Mouse (Mus musculus) left cerebral cortex, postnatal 14 days (tissue): ENCODE measurements around the gene Crip2. TPM values are rescaled to one million over a fixed set of nuclear protein-coding genes. Genes with fewer than 3 reads are reported as not detected.
A peak's percentile ranks its signal among the peaks of the same experiment; 100 is the strongest.

Source experiments
- DNase-seq, 2 experiments: peaks; one replicate each; pipeline ENCODE4 v3.0.0; 2021 to 2022; ENCODE audit warnings: low spot score in 2 of 2, mixed read lengths in 1 of 2
- intact Hi-C: fragments of 180-260 bp; cut with DNase I; formaldehyde crosslinking; loops from one replicate; pipeline ENCODE4 v1.15.1; 2025
- total RNA-seq, 2 experiments: library from RNA; stranded (reverse); gene quantifications; 2 replicates each; pipeline ENCODE4 v1.2.3; 2021

The Crip2 gene
- total RNA-seq, 2 experiments from 2014 or later: 199 to 200 TPM

DNA sequence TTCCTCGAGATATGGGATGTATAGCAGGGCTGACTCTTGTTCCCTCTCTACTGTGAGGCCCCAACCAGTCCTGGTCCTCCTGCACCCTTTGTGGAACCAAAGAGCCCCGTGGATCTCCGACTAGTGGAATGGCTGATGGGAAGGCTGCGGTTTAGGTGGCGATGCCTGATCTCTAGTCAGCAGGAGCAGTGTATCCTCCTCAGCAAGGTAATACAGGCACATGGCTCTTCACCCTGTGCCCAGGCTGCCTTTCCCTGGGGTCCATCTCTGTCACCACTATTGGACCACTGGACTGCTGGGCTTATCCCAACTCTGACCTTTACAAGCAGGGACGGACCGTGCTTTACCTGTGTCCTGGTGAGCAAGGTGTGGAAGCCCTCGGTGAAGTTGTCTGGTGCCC is 17.5 kb downstream of the Crip2 start:
- no peak for DNase-seq
- intact Hi-C loops: no loop called here

DNA sequence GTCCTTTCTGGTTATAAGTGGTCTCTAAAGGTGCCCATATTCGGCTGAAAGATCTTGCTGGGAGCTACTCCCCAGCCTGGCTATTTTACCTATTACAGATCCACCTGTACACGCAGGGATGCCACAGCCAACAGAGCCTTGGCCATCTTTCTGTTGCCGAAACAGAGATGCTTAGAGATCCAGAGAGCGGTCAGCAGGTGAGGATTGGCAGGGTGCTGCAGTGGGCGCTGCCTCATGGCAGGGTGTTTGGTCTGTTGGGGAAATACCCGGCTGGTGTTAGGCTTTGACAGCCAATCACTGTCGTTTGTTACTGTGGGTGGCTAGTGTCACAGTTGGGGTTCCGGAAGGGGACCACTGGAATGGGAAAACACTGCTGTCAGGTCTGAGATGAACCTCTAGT is 17.9 kb downstream of the Crip2 start:
- no peak for DNase-seq
- intact Hi-C loops: no loop called here

DNA sequence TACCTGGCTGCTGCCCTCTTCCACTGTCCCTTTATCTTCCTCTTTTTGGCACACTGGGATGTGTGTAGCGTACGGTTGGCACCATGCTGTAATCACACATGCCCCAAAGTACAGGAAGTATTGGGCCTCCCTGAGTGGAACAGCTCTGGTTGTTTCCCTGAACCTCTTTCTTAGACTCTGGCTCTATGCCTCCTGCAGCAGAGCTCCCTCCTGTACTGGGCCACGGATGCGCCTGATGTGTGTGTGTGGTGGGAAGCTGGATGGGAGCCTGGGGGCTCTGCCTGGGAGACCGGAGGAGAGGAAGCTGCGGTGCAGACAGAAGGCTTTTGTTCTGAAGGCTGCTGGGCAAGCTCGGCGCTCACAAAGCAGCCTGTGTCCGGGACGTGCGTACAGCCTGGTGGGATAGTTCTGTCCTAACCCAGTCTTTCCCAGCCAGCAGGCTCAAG is 23.5 kb downstream of the Crip2 start:
- intact Hi-C loops: no loop called here
- peak; percentile 60 to 65 for DNase-seq

DNA sequence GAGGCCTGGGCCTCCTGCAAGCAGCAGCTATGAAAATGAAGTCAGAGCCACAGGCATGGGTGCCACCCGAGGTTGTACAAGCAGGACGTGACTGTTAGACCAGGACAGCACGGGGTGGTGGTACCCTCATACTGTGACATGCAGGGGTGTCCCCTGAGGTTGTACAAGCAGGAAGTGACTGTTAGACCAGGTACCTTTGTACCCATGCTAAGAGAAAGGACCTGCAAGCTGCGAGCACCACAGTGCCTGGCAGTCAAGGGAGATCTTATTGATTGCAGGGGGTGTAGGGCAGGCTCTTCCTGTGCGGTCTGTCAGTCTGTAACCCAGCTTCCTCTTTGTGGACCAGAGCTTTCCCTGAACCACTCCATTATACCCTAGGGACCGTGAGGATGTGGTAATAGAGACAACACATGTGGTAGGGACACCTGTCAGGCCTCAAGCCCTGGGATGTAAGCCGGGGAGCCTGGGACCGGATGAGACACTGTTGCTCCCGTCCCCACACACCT is 28.0 kb downstream of the Crip2 start:
- no peak for DNase-seq
- intact Hi-C loops: no loop called here

DNA sequence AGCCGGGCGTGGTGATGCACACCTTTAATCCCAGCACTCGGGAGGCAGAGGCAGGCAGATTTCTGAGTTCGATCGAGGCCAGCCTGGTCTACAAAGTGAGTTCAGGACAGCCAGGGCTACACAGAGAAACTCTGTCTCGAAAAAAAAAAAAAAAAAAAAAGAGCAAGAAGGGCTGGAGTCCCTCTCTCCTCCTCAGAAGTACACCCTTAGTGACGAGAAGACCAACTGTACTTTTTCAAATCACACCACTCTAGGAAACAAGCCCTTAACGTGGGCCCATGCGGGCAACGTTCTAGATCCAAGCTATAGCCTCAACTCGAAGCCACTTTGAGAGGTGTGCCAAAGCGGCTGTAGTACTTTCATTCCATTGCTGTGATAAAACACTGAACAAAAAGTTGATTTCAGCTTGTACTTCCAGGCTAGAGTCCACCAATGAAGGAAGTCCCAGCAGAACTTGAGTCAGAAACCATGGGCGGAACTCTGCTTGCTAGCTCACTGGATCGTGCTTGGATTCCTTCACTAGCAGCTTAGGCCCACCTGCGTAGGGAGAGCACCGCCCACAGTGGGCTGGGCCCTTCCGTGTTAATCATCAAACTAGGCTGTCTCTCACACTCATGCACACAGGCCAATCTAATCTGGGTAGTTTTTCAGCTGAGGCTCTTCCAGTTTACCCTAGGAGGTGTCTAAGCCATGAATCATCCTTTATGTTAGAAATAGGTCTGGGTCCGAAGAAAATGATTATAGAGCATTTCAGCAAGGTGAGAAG is 37.1 kb downstream of the Crip2 start:
- no peak for DNase-seq
- intact Hi-C loops: no loop called here

DNA sequence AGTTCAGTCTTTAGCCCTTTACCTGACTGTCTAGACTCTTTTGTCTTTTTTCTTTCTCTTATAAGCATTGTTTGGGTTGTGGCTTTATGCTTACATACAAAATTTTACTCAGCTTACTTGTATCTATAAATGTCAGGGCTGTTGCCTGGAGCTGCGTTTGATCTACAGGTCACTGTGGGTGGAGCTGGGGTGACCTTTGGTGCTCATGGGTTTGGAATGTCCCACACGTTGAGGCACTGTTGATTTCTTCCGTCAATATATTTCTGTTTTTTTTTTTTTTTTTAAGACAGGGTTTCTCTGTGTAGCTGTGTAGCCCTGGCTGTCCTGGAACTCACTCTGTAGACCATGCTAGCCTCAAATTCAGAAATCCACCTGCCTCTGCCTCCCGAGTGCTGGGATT is 41.0 kb downstream of the Crip2 start:
- intact Hi-C loops: no loop called here

DNA sequence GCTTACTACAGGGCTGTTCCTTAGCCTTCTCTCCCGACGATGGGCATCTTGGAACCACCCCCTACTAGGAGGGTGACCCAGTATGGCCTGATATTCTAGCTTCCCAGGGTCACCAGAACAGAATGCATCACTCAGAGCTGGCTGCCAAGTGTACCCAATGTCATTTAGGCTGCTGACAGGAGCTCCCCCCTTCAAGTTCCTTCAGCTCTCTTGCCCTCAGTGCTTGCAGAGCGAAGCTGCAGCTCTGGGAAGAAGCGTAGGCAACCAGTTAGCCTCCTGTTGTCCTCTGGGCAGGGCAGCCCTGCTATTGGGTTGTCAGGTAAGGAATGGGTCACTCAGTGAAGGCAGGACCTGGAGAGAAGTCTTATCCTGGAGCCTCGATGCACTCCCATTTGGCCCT is 44.9 kb downstream of the Crip2 start:
- intact Hi-C loops: no loop called here
- DNase-seq: no peak

More for the DNA sequence above, 41.0 kb downstream of the Crip2 start:
- no peak for DNase-seq

DNA sequence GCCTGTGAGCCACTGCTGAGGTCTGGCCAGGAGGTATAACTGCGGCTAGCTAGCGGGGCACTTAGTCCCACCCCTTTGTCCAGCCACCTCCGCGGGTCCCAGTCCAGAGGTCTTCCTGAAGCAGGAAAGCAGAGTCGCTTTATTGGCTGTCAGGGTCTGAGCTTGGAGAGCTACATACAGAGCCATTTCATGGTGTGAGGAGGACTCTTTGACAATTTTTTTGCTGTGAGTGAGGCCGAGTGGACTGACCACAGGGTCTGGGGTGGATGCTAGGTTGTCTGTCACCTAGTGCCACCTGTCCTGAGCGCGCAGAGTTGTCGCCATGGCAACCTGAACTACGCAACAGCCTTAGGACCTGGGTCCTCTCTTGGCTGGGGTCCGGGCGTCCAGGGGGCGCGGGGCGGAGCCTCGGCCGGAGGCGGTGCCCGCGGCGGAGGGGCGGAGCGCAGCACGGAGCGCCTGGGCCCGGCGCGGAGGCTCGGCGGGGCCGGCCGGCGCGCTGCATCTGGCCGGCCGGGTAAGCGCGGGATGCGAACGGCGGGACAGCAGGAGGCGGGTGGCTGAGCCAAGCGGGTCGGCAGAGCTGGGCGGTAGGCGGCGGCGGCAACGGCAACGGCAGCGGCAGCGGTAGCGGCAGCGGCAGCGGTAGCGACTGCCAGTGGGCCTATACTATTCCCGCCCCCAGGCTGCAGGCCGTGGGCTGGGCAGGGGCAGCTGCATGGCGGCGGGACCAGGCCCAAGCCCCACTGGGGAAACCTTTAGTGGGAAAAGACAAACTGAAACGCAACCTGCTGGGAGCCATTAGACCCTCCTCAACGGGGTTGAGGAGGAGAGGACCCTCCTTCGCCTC is 45.6 kb downstream of the Crip2 start, which contains the start of gene Tmem121:
Tmem121 (plus strand) TSS at position 489 of the 850 bp plus-strand sequence.
- DNase-seq: peak in 1 of 2 experiments; percentile 34
- intact Hi-C loops: no loop called here

DNA sequence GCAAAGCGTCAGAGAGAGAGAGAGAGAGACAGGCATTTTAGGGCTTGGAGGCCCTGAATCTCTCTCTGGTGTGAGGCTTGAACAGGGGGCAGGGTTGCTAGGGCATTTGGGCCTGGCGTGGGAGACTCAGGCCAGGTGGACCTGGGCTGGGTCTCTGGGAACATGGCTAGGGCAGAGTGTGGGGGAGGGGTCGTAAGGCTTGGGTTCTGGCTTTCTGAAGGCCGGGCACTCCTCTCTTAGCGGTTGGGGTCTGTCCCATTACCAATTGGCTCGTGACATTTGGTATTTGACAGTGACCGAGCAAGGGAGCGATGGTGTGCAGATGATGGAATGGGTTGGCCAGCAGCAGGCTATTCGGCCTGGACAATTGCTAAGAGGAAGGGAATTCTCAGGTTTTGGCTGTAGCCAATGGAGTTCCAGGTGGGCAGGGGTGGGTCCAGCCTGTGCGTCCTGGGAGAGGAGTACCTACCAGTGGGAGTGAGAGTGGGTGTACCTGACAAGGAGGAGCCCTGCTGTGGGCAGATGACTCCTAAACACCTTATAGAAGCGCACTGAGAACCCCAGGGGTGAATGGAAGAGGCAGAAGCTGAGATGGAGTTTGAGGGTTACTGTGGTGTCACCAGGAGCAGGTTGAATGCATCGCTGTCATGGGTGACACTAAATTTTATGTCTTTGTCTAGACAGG is 46.4 kb downstream of the Crip2 start:
- intact Hi-C loops: no loop called here

DNA sequence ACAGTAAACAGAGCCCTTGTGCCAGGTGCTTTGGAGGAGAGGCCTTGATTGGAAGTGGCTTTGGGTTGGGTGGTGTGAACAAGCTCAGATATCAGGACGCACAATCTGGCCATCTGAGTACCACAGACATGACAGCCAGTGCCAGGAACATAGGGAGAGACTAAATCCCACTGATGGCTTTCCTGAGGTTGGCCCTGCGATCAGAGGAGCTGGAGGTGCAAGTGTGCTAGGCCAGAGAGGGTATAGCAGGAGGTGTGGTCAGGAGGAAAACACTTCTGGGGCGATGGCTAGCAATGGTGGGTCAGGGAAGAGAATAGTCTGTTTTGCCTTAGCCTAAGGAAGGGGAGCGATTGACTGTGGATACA is 47.0 kb downstream of the Crip2 start:
- DNase-seq: no peak
- intact Hi-C loops: no loop called here

More for the DNA sequence above, 46.4 kb downstream of the Crip2 start:
- DNase-seq: no peak

DNA sequence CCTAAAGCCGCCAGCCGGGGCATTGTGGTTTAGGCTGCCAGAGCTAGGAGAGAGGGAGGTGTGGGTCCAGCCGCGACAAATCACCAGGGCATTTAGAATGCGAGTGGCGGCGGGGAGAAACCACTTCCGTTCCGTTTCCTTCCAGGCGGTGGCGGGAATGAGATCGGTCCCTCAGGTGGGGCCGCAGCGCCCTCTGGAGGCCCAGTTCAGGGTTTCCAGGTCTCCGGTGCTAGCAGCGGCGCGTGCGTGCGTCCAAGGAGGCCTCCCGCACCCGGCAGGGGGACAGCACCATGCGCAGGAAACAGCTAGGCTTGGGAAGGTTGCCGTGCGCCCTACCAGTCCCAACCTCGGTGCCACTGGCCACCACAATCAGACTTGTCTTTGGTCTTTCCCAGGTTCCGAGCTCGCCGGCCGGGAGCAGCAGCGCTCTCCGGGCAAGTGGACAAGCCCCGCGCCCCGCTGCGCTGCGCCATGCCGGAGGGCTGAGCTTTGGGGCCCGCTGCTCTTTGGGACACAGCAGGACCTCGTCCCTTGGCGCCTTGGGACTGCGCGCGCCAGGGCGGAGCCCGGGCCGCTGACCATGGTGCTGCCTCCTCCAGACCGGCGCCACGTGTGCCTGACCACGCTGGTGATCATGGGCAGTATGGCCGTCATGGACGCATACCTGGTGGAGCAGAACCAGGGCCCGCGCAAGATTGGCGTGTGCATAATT is 47.7 kb downstream of the Crip2 start:
- DNase-seq: peak; percentile 92 to 96
- intact Hi-C loops: no loop called here

DNA sequence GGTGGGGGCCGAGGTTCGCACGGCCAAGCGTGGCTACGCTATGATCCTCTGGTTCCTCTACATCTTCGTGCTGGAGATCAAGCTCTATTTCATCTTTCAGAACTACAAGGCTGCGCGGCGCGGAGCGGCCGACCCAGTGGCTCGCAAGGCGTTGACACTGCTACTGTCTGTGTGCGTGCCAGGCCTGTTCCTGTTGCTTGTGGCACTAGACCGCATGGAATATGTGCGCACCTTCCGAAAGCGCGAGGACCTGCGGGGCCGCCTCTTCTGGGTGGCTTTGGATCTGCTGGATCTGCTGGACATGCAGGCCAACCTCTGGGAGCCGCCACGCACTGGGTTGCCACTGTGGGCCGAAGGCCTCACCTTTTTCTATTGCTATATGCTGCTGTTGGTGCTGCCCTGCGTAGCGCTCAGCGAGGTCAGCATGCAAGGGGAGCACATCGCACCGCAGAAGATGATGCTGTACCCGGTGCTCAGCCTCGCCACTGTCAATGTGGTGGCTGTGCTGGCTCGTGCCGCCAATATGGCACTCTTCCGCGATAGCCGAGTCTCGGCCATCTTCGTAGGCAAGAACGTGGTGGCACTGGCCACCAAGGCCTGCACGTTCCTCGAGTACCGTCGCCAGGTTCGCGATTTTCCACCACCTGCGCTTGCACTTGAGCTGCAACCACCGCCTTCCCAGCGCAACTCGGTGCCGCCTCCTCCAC is 48.5 kb downstream of the Crip2 start:
- DNase-seq: no peak
- intact Hi-C loops: no loop called here

DNA sequence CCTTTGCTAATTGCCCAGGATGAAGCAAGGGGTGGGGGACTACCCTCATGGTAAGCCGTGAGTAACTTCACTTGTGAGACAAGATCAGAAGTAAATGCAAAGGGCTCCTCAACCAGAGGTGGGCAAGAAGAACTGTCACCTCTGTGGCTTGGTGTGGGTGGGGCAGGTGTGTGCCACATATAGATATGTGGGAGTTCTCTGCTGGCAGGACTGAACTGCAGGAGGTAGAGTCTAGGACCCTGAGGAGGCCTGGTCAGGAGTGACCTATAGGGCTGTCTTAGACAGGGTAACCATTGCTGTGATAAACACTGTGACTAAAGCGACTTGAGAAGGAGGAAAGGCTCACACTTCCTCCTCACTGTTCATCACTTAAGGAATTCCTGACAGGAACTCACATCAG is 53.4 kb downstream of the Crip2 start:
- intact Hi-C loops: no loop called here
- no peak for DNase-seq

Other genes with a start within 250 kb of the Crip2 start
- 10 to 100 TPM; 60.2 to 61.2 TPM for gene Jag2, start 210.5 kb upstream of the Crip2 start, total RNA-seq
- 10 to 100 TPM in 1 of 2 experiments, 1 to 10 TPM in 1; 9.5 to 11.0 TPM for gene Nudt14, start 198.1 kb upstream of the Crip2 start, total RNA-seq
- gene Btbd6, start 163.8 kb upstream of the Crip2 start, total RNA-seq: 10 to 100 TPM; 54.4 to 55.9 TPM
- gene Brf1, start 139.5 kb upstream of the Crip2 start, total RNA-seq: 10 to 100 TPM; 49.0 to 51.1 TPM
- 10 to 100 TPM; 86.6 to 97.6 TPM for gene Pacs2, start 125.7 kb upstream of the Crip2 start, total RNA-seq
- under 1 TPM in 1 of 2 experiments, not detected in 1; 0.31 TPM for gene Tex22, start 65.7 kb upstream of the Crip2 start, total RNA-seq
- gene Mta1, start 42.0 kb upstream of the Crip2 start, total RNA-seq: 10 to 100 TPM; 92.7 to 95.9 TPM
- 10 to 100 TPM; 12.7 to 13.0 TPM for gene Crip1, start 6.1 kb downstream of the Crip2 start, total RNA-seq
- 1 to 10 TPM; 1.7 to 1.8 TPM for gene Tedc1, start 16.2 kb downstream of the Crip2 start, total RNA-seq
- 10 to 100 TPM; 28.3 to 35.6 TPM for gene Tmem121, start 45.7 kb downstream of the Crip2 start, total RNA-seq